Mouse (Mus musculus) heart, postnatal 0 days (tissue): ENCODE measurements around the gene Caskin2.

ENCODE experiments used
- CTCF ChIP-seq: IDR thresholded peaks from 2 replicates; pipeline ENCODE4 v1.5.1; 2016; ENCODE audit warnings: antibody characterized with exemption, control low read depth, low read depth
- EP300 ChIP-seq: IDR thresholded peaks from 2 replicates; pipeline ENCODE4 v1.6.1; 2016; ENCODE audit warnings: antibody characterized with exemption, low read depth

DNA sequence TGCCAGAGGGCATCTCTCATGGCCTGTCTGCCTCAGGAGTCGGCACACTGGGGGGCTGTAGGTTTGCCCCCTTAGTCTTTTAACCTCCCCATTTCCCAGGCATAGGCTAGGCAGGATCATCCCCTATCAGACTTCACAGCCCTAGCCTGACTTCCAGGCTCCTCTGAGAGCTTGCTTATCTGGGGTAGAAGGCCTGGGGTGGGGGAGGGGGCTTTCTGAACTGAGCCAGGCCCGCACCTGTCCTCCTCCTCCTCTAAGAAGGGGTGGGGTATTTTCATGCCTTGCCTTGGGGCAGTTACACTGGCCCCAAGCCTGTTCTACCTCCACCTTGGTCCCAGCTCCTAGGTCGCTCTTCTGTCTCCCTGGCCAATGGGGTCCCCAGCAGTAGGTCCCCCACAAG is 18.1 kb upstream of the Caskin2 start:
- TF ChIP-seq CTCF (no peak), EP300 (no peak)
